Mouse (Mus musculus): ENCODE results near the gene Hoxa7. TPM values are rescaled to one million over a fixed set of nuclear protein-coding genes. Genes with fewer than 3 reads are reported as not detected.

The Hoxa7 gene
- total RNA-seq (2021), result under 1 TPM; 0.16 to 0.45 TPM
- long read RNA-seq, experiment 1, result 0 reads
- long read RNA-seq, experiment 2, result 0 reads

- peak; percentile 76 to 84 for DNase-seq (ENCODE audit: low spot score in 2 of 2)
These were observed at the start of gene Hoxa7 for GRCm38 (mm10) chr6:52221337-52221992. Gene Hoxa7, minus strand, starts transcription at chr6:52221854.

GRCm38 (mm10) chr6:52270494-52271480, 49.1 kb upstream of the Hoxa7 start:
- peak in 1 of 2 experiments; percentile 47 for DNase-seq (ENCODE audit: low spot score in 2 of 2)

- no peak for DNase-seq (ENCODE audit: low spot score in 2 of 2)
These were observed 47.1 kb upstream of the Hoxa7 start for GRCm38 (mm10) chr6:52268756-52269155.

GRCm38 (mm10) chr6:52268341-52268740, 46.7 kb upstream of the Hoxa7 start:
- no peak for DNase-seq (ENCODE audit: low spot score in 2 of 2)

- DNase-seq (ENCODE audit: low spot score in 2 of 2), result no peak
These were observed 46.0 kb upstream of the Hoxa7 start for GRCm38 (mm10) chr6:52267691-52268090.

- no peak for DNase-seq (ENCODE audit: low spot score in 2 of 2)
These were observed 45.6 kb upstream of the Hoxa7 start for GRCm38 (mm10) chr6:52267221-52267620.

- DNase-seq (ENCODE audit: low spot score in 2 of 2), result no peak
These were observed 45.0 kb upstream of the Hoxa7 start for GRCm38 (mm10) chr6:52266666-52266985.

- no peak for DNase-seq (ENCODE audit: low spot score in 2 of 2)
These were observed 44.4 kb upstream of the Hoxa7 start for GRCm38 (mm10) chr6:52265913-52266665.

GRCm38 (mm10) chr6:52265306-52265912, 43.8 kb upstream of the Hoxa7 start:
- DNase-seq (ENCODE audit: low spot score in 2 of 2), result no peak

- no peak for DNase-seq (ENCODE audit: low spot score in 2 of 2)
These were observed 42.6 kb upstream of the Hoxa7 start for GRCm38 (mm10) chr6:52264106-52264790.

- DNase-seq (ENCODE audit: low spot score in 2 of 2), result no peak
These were observed 41.6 kb upstream of the Hoxa7 start for GRCm38 (mm10) chr6:52263321-52263585.

- no peak for DNase-seq (ENCODE audit: low spot score in 2 of 2)
These were observed 41.0 kb upstream of the Hoxa7 start for GRCm38 (mm10) chr6:52262463-52263320.

- no peak for DNase-seq (ENCODE audit: low spot score in 2 of 2)
These were observed 40.3 kb upstream of the Hoxa7 start for GRCm38 (mm10) chr6:52261751-52262462.

GRCm38 (mm10) chr6:52260654-52261575, 39.3 kb upstream of the Hoxa7 start, which contains the start of gene Hoxa13:
Gene Hoxa13, minus strand, starts transcription at chr6:52260880.
- no peak for DNase-seq (ENCODE audit: low spot score in 2 of 2)

GRCm38 (mm10) chr6:52259811-52260261, 38.2 kb upstream of the Hoxa7 start:
- DNase-seq (ENCODE audit: low spot score in 2 of 2), result no peak

- no peak for DNase-seq (ENCODE audit: low spot score in 2 of 2)
These were observed 37.6 kb upstream of the Hoxa7 start for GRCm38 (mm10) chr6:52259081-52259790.

- DNase-seq (ENCODE audit: low spot score in 2 of 2), result peak; percentile 57 to 82
These were observed 35.3 kb upstream of the Hoxa7 start for GRCm38 (mm10) chr6:52256956-52257355.
